Mouse (Mus musculus) E14TG2a.4 (cell line): ENCODE results near the gene Whrn.

Experiments used
- CTCF ChIP-seq: conservative IDR thresholded peaks from 2 replicates; pipeline ENCODE4 v1.5.1; 2014; ENCODE audit warnings: low read length
- POU5F1 ChIP-seq: IDR thresholded peaks from 2 replicates; pipeline ENCODE4 v1.6.1; 2014; ENCODE audit warnings: low read length, borderline replicate concordance

DNA sequence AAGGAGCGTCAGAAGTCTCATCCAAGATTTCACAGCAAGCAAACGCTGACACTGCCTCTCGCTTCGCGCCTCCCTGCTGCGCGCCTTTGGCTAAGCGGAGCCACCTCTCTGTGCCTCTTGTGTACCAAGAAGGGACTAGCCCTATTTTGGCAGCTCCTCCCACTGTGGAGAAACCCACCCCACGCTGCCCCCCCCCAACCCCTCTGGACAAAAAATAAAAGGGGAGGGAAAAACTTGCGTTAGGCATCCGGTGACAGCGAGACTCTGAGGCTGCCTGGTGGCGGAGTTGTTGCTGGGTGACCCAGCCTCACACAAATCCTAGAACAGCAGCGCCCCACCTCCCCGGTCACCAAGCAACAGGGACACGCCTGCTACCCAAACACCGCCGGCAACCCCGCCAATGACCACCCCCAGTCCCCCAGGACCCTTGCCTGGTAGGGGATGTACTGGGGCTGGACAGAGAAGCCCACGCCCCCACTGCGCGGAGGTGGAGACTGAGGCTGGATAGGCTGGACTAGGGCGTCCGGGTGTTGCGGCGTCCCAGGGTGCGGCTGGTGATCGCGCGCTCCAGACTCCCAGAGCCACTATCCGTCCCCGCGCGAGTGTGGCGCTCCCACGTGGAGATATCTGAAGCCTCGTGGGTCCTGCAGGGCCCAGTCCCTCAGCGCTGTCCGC is 85.7 kb downstream of the Whrn start:
- TF ChIP-seq CTCF (no peak), POU5F1 (no peak)
